In the genomic region with DNA sequence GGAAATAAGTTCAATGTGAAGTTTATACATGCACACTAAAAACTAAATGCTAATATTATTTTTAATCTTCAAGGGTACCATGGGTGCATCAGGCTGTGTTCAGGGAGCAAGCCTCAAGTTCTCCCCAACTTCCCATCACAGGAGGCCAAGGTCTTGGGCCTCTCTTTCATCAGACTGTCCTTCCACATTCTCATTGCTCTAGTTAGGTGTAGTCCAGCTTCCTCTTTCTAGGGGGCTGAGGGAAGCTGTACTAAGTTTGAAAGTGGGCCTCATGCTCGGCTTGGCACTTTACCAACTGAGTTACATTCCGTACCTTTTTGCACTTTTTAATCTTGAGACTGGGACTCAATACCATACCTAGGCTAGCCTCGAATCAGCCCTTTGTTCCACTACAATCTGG, we compare ENCODE assay signal across 23 mouse cellular contexts.
A peak's percentile ranks its signal among the peaks of the same experiment; 100 is the strongest.
DNase-seq lines count a peak whose midpoint lies in the region; ATAC-seq and TF ChIP-seq lines count a peak whose summit lies in the region.
"Had no signal": no experiment of that assay in that cellular context is flagged by ENCODE, and none has a peak within 500 bp of the region (broad histone marks: within the 10 kb centered on the region; RNA-seq: fewer than 3 reads in every experiment).

No protein-coding gene starts in this region.

- H3K4me1 ChIP-seq in lung, embryonic 14.5 days (ENCODE audit: insufficient read depth): 0 out of 2 replicates have a peak, but pooled peaks cover 4% of the 10 kb centered on the region
- H3K4me1 ChIP-seq in heart, embryonic 11.5 days (ENCODE audit: control insufficient read depth, insufficient read depth, low read length): no peaks in the 10 kb centered on the region
- H3K4me1 ChIP-seq: embryonic facial prominence, embryonic 10.5 days; embryonic facial prominence, embryonic 12.5 days had no signal

- peak; percentile 10 for DNase-seq in lung, embryonic 14.5 days
- no peak for DNase-seq in lung, adult 18-20 months
- DNase-seq in kidney, adult 18-20 months: no peak
- DNase-seq in thymus, postnatal 0 days (ENCODE audit: low spot score): no peak
- DNase-seq: adrenal gland, adult 8-10 months; adrenal gland, postnatal 14 days; adrenal gland, postnatal 36 days; B cell, adult 2 months; cerebellum, adult 11-12 months; cerebellum, adult 2 months; cerebellum, adult 9-10 months; cerebellum, postnatal 10 days; cerebellum, postnatal 25 days; forebrain, postnatal 0 days had no signal

- ATAC-seq in lung, embryonic 14.5 days (ENCODE audit: insufficient read depth): no peak
- peak; percentile 92 for ATAC-seq in granulocyte monocyte progenitor cell, adult 5-6 weeks (replicated peaks; ENCODE audit: poor library complexity, severe bottlenecking)
- ATAC-seq in megakaryocyte, adult 5-6 weeks (ENCODE audit: poor library complexity, severe bottlenecking): peak; percentile 90
- no peak for ATAC-seq in heart, embryonic 11.5 days (replicated peaks; ENCODE audit: insufficient number of reproducible peaks, low FRiP score, low TSS enrichment)
- ATAC-seq: activated CD4-positive, CD25-positive, alpha-beta regulatory T cell, adult 4 months; forebrain, embryonic 13.5 days; forebrain, embryonic 15.5 days; forebrain, postnatal 0 days; Patski had no signal

- no peaks in the 10 kb centered on the region for H3K36me3 ChIP-seq in lung, embryonic 14.5 days (ENCODE audit: insufficient read depth)
- H3K36me3 ChIP-seq in heart, embryonic 11.5 days (ENCODE audit: control insufficient read depth, insufficient read depth, low read length): no peaks in the 10 kb centered on the region
- H3K36me3 ChIP-seq: embryonic facial prominence, embryonic 10.5 days; embryonic facial prominence, embryonic 12.5 days; forebrain, embryonic 15.5 days had no signal

- no peak for TF ChIP-seq CTCF in lung, embryonic 14.5 days (IDR thresholded peaks at IDR 0.05; ENCODE audit: low read depth)

- H3K27ac ChIP-seq in lung, embryonic 14.5 days (ENCODE audit: low read depth): no peak overlapping the region
- H3K27ac ChIP-seq in heart, embryonic 11.5 days (ENCODE audit: low read depth, low read length): no peak overlapping the region
- H3K27ac ChIP-seq: embryonic facial prominence, embryonic 10.5 days; embryonic facial prominence, embryonic 12.5 days; forebrain, embryonic 13.5 days; forebrain, embryonic 15.5 days had no signal

- H3K9me3 ChIP-seq in lung, embryonic 14.5 days (ENCODE audit: low read depth, low read length): no peaks in the 10 kb centered on the region
- no peaks in the 10 kb centered on the region for H3K9me3 ChIP-seq in heart, embryonic 11.5 days (replicated peaks; ENCODE audit: control insufficient read depth, low read length)
- H3K9me3 ChIP-seq: embryonic facial prominence, embryonic 10.5 days; embryonic facial prominence, embryonic 12.5 days; forebrain, embryonic 13.5 days; forebrain, embryonic 15.5 days had no signal

- H3K4me2 ChIP-seq in lung, embryonic 14.5 days: no peak overlapping the region
- H3K4me2 ChIP-seq in heart, embryonic 11.5 days: no peak overlapping the region
- H3K4me2 ChIP-seq: embryonic facial prominence, embryonic 12.5 days; forebrain, embryonic 13.5 days; forebrain, embryonic 15.5 days had no signal

- WGBS in lung, embryonic 14.5 days: 71% methylated on average over 3 of the region's 3 CpGs
- WGBS in heart, embryonic 11.5 days (ENCODE audit: insufficient replicate concordance): 80% methylated on average over 3 of the region's 3 CpGs

- H3K4me3 ChIP-seq in lung, embryonic 14.5 days (ENCODE audit: low read depth, low read length): no peak overlapping the region
- H3K4me3 ChIP-seq in heart, embryonic 11.5 days (ENCODE audit: low read depth, low read length): no peak overlapping the region
- H3K4me3 ChIP-seq: embryonic facial prominence, embryonic 10.5 days; embryonic facial prominence, embryonic 12.5 days; forebrain, embryonic 13.5 days; forebrain, embryonic 15.5 days had no signal

- no peak overlapping the region for H3K9ac ChIP-seq in lung, embryonic 14.5 days
- no peak overlapping the region for H3K9ac ChIP-seq in heart, embryonic 11.5 days (ENCODE audit: low read depth, low read length)
- H3K9ac ChIP-seq: embryonic facial prominence, embryonic 12.5 days; forebrain, embryonic 13.5 days; forebrain, embryonic 15.5 days; forebrain, postnatal 0 days had no signal

- H3K27me3 ChIP-seq in lung, embryonic 14.5 days (ENCODE audit: insufficient read depth, low read length): no peaks in the 10 kb centered on the region
- no peaks in the 10 kb centered on the region for H3K27me3 ChIP-seq in heart, embryonic 11.5 days (ENCODE audit: control insufficient read depth, insufficient read depth, low read length)
- H3K27me3 ChIP-seq: embryonic facial prominence, embryonic 12.5 days; forebrain, embryonic 13.5 days; forebrain, embryonic 15.5 days; Patski had no signal

Comparison
In these comparisons a context has a peak if more than half of its experiments do, and no peak if none do; other contexts are left out.
1. ATAC-seq: peak in granulocyte monocyte progenitor cell, adult 5-6 weeks (single experiment) and megakaryocyte, adult 5-6 weeks (single experiment); none in lung, embryonic 14.5 days (single experiment) and heart, embryonic 11.5 days (single experiment).